Mouse (Mus musculus) T-helper 1 cell (primary cell): Measurements from ENCODE around the gene Aar2.

ENCODE experiments used
- in situ Hi-C: fragments of 300-600 bp; cut with MboI, MseI; formaldehyde crosslinking; loops from one replicate; pipeline ENCODE4 v1.15.1; 2025; ENCODE audit warnings: high pct_unique_total_duplicates

Aar2 gene

GRCm38 (mm10) chr2:156566512-156566911 is 19.1 kb downstream of the Aar2 start:
- in situ Hi-C loops: no loop called here

DNA sequence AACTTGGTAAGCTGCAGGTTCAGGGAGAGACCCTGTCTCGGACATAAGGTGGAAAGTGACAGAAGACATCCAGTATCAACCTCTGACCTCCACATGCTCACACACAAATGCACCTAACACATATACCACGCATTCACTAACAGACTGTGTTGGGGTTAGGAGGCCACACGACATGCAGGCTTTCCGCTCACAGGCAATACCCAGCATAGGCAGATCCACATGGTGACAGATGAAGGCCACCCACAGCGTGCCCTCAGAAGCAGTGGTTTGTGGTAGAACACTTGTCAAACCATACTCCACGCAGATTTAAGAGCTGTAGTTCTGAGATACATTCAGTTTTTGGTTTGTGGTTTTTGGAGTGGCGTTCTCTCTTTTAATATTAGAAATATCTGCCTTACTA is 21.3 kb downstream of the Aar2 start:
- in situ Hi-C loops: no loop called here

GRCm38 (mm10) chr2:156569261-156569660 is 21.9 kb downstream of the Aar2 start:
- in situ Hi-C loops: no loop called here

GRCm38 (mm10) chr2:156571521-156571920 is 24.1 kb downstream of the Aar2 start:
- in situ Hi-C loops: no loop called here

- in situ Hi-C loops: loop anchor here (5.0 kb wide), 1 partner anchor 125 kb away; no protein-coding TSS in a partner anchor
These were observed 29.6 kb downstream of the Aar2 start for GRCm38 (mm10) chr2:156576850-156577587.

DNA sequence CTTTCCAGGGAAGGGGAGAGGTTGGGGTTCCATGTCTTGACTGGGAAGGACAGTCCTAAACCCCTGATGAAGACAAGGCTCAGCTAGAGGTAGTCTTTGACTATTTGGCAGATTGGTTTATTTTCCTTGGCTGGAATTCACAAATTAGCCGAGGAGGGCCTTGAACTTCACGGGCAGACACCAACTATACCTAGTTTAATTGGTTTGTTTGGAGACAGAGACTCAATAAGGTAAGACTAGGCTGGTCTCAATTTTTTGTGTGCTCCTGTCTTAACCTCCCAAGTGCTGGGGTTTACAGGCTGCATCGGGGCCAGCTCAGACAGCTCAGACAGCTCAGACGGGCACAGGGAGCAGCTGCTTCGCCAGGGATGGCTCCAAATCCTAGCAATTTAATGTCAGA is 33.1 kb downstream of the Aar2 start:
- in situ Hi-C loops: no loop called here

DNA sequence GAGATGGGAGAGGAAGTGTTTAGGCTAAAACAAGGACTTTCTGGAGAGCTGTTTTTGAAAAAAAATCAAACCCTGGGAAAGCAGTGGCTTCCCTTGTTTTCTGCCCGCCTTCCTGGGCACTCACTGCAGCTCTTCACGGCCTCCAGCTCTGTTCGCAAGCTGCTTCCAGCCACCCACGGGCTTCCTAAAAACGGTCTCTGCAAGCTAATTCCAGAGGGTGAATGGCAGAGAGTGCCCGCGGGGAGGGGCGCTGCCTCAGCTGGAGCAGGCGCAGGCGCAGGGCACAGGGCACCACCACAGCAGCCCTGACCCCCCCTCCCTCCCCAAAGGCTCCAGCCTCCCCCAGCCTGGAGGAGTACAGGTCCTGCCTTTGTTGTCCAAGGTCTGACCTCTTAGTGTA is 33.9 kb downstream of the Aar2 start:
- in situ Hi-C loops: no loop called here

GRCm38 (mm10) chr2:156582887-156583286 is 35.5 kb downstream of the Aar2 start:
- in situ Hi-C loops: no loop called here

- in situ Hi-C loops: no loop called here
These were observed 36.9 kb downstream of the Aar2 start for GRCm38 (mm10) chr2:156584154-156584796.

DNA sequence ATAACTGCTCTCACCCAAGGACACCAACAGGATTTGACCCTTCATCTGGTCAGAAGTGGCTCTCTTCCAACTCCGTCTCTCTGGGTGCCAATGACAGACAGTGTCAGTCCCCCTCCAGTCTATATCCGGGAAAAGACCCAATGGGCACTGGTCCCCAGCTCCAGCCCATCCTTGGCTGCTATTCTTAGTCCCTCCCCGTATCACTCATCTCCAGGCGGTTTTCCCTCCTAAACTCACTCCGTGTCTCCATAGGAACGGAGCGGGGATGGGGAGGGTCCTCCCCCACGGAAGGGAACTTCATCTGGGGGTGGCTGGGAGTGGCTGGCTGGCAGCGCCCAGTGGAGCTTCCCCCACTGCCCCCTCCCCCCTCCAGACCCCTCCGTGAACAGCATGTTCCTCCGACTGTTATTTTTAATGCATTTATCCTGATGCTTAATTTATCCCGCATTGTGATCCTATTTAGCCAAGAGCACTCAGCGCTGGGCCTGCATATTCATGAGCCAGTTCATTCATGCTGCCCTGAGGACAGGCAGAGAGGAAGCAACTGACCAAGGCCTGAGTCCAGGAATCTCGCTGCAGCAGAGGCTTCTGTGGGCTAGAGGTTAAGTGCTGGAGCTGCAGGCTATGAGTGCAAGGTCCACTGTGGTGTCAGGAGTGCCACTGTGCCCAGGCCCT is 37.5 kb downstream of the Aar2 start:
- in situ Hi-C loops: no loop called here

GRCm38 (mm10) chr2:156589481-156589880 is 42.1 kb downstream of the Aar2 start:
- in situ Hi-C loops: no loop called here

GRCm38 (mm10) chr2:156594987-156595490 is 47.7 kb downstream of the Aar2 start:
- in situ Hi-C loops: no loop called here

DNA sequence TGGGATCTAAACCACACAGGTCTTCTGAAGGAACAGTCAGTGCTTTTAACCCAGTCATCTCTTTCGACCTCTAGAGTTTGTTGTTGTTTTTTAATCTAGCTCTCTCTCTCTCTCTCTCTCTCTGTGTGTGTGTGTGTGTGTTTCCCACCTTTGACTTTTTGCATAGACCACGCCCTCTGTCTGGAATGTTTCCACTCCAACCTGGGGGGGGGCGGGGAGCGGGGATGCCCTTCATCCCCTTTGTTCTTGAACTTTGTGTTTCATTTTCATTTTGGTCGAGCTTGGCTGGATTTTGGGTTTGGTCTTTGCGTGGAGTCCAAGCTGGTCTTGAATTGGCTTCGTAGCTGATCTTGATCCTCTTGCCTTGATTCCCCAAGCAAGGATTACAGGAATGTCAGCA is 55.2 kb downstream of the Aar2 start:
- in situ Hi-C loops: no loop called here

DNA sequence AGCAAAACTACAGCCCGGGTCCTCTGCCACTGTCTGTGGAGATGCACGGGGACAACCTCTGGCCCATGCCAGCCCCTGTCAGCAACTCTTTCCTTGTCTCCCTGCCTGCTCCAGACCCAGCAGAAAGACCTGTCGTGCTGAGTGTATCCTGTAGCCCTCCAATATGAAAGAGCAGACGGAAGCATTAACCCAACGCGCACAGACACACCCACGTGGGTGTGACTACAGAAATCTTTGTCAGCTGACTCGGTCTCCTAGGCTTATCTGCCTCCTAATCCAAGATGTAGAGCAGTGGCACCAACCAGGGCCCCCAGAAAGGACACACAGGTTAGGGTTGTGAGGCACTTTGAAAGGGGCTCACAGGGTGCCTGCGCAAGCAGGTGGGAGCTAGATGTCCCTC is 56.3 kb downstream of the Aar2 start:
- in situ Hi-C loops: no loop called here

GRCm38 (mm10) chr2:156605144-156605543 is 57.8 kb downstream of the Aar2 start:
- in situ Hi-C loops: no loop called here

DNA sequence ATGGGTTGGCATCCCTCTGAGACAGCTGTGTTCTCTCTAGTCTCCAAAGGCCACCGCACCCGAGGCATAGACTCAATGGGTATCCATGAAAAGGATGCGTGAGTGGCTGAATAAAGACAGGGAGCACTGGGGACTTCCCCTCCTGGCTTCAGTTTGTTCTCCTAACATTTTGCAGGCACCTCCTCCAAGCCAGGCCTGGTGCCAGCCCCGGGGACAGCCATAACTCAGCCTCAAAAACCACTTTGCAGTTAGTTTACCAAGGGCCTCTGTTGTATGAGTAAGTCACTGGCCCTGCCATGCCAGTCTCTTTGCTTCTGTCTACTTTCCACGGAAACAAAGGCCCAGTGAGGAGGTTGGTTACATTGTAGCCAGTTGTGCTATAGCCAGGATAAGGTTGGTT is 58.6 kb downstream of the Aar2 start:
- in situ Hi-C loops: no loop called here

GRCm38 (mm10) chr2:156613081-156613540 is 65.7 kb downstream of the Aar2 start:
- in situ Hi-C loops: no loop called here

DNA sequence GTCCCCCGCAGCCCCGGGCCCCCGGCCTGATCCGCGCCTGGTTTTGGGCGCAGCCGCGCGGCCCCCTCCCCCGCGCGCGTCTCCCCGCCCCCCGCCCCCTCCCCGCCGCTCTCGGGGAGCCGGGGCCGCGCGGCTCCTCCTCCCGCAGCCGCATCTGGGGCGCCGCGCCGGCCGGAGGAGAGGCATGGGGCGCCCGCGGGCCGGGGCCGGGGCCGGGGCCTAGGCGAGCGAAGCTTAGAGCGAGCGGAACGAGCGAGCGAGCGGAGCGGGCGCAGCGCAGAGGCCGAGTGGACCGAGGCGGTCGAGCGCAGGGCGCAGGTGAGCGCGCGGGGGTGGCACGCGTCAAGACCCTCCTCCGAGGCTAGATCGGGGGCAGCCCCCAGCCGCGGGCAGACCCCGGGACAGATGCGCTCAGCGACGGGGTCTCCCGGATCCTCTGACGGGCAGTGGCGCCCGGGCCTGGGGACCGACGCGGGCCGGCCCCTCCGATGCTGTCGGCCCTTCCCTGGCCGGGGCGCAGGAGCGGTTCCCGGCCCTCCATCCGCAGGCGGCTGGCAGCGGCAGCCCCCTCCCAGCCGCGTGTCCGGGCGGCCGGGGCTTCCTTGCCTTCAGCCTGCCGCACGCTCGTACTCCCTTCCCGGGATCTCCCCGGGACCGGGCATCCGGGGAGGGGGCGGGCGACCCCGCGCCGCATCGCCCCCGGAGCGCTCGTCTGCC is 66.3 kb downstream of the Aar2 start, which contains the start of gene Dlgap4:
Gene Dlgap4 (plus strand): TSS at position 165 of the 717 bp plus-strand sequence.
- in situ Hi-C loops: no loop called here

GRCm38 (mm10) chr2:156614258-156614556 is 66.8 kb downstream of the Aar2 start:
- in situ Hi-C loops: no loop called here

DNA sequence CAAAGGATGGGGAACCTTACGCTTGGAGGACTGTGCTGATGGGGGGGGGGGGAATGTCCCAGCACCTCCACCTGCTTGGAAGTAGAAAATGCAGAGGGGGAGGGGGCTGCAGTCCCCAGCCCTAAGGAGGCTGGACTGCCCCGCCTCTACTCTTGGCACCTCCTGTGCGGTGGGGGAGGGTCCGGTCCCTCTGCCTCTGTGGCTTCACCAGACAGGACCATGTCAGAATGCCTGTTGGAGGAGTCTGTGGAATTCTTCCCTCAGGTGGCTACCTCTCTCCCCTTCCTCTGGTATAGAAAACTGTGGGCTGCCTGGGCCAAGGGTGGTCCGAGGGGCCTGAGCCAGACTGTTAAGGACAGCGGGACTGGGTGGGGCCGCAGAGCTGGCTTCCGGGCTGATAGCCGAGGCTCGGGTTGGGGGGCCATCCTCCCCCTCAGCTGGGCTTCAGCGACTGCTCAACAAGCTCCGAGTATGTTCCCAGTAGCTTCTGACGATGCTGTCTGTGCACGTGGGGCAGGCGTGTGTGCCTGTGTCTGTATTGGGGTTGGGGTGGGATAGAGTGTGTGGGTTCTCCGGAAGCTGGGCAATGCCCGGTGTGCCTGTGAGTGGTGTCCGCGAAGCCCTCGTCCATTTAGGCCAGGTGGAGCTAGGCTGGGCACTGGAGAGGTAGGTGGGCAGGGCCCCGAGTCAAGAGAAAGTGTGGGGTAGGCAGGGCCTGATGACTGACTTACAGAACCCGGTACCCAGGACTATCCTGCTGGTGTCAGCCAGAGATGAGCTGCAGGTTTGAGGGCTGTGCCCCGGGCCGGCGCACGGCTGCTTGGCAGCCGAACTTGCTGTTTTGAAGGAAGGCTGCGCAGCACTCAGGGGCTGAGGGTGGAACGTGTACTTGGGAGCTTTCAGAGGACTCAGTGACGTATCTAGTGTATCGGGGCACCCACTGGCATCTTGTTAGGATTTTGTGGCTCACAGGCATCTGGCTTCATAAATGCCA is 67.6 kb downstream of the Aar2 start:
- in situ Hi-C loops: no loop called here

GRCm38 (mm10) chr2:156616513-156616912 is 69.1 kb downstream of the Aar2 start:
- in situ Hi-C loops: no loop called here
